Mouse (Mus musculus): ENCODE measurements around the gene Schip1.

The Schip1 gene

GRCm38 (mm10) chr3:68267905-68268304 is 203.3 kb downstream of the Schip1 start:
- intact Hi-C loops (cut with DNase I) = no loop called here

- intact Hi-C loops (cut with DNase I) = no loop called here
Measured at GRCm38 (mm10) chr3:68269251-68269650, 204.6 kb downstream of the Schip1 start.

- intact Hi-C loops (cut with DNase I) = no loop called here
Measured at GRCm38 (mm10) chr3:68270246-68270645, 205.6 kb downstream of the Schip1 start.

GRCm38 (mm10) chr3:68271457-68271856 is 206.9 kb downstream of the Schip1 start:
- intact Hi-C loops (cut with DNase I) = no loop called here

GRCm38 (mm10) chr3:68271881-68272280 is 207.3 kb downstream of the Schip1 start:
- intact Hi-C loops (cut with DNase I) = no loop called here

- intact Hi-C loops (cut with DNase I) = no loop called here
Measured at GRCm38 (mm10) chr3:68282844-68283594, 218.4 kb downstream of the Schip1 start.

- intact Hi-C loops (cut with DNase I) = no loop called here
Measured at GRCm38 (mm10) chr3:68283595-68283991, 219.0 kb downstream of the Schip1 start.

- intact Hi-C loops (cut with DNase I) = no loop called here
Measured at GRCm38 (mm10) chr3:68284500-68284899, 219.9 kb downstream of the Schip1 start.

GRCm38 (mm10) chr3:68296752-68297151 is 232.2 kb downstream of the Schip1 start:
- intact Hi-C loops (cut with DNase I) = no loop called here

- intact Hi-C loops (cut with DNase I) = no loop called here
Measured at GRCm38 (mm10) chr3:68305647-68306046, 241.0 kb downstream of the Schip1 start.

GRCm38 (mm10) chr3:68306726-68307125 is 242.1 kb downstream of the Schip1 start:
- intact Hi-C loops (cut with DNase I) = no loop called here

- intact Hi-C loops (cut with DNase I) = no loop called here
Measured at GRCm38 (mm10) chr3:68325575-68325974, 261.0 kb downstream of the Schip1 start.

GRCm38 (mm10) chr3:68332515-68332914 is 267.9 kb downstream of the Schip1 start:
- intact Hi-C loops (cut with DNase I) = no loop called here

GRCm38 (mm10) chr3:68335501-68335900 is 270.9 kb downstream of the Schip1 start:
- intact Hi-C loops (cut with DNase I) = no loop called here

GRCm38 (mm10) chr3:68350624-68351023 is 286.0 kb downstream of the Schip1 start:
- intact Hi-C loops (cut with DNase I) = no loop called here

- intact Hi-C loops (cut with DNase I) = no loop called here
Measured at GRCm38 (mm10) chr3:68351461-68351860, 286.9 kb downstream of the Schip1 start.

GRCm38 (mm10) chr3:68352961-68353360 is 288.4 kb downstream of the Schip1 start:
- intact Hi-C loops (cut with DNase I) = no loop called here

- intact Hi-C loops (cut with DNase I) = no loop called here
Measured at GRCm38 (mm10) chr3:68353492-68353891, 288.9 kb downstream of the Schip1 start.

GRCm38 (mm10) chr3:68356516-68356915 is 291.9 kb downstream of the Schip1 start:
- intact Hi-C loops (cut with DNase I) = no loop called here

- intact Hi-C loops (cut with DNase I) = no loop called here
Measured at GRCm38 (mm10) chr3:68368029-68368428, 303.4 kb downstream of the Schip1 start.

GRCm38 (mm10) chr3:68372925-68373324 is 308.3 kb downstream of the Schip1 start:
- intact Hi-C loops (cut with DNase I) = no loop called here

- intact Hi-C loops (cut with DNase I) = no loop called here
Measured at GRCm38 (mm10) chr3:68375100-68375508, 310.5 kb downstream of the Schip1 start.

GRCm38 (mm10) chr3:68377452-68378198 is 313.0 kb downstream of the Schip1 start:
- intact Hi-C loops (cut with DNase I) = no loop called here

Measured in adrenal gland (tissue).